Mouse (Mus musculus) heart, adult 2 months (tissue): ENCODE data around the gene Kmt5a. TPM values are rescaled to one million over a fixed set of nuclear protein-coding genes. Genes with fewer than 3 reads are reported as not detected.

Experiments used
- DNase-seq, 2 experiments: peaks; one replicate each; pipeline ENCODE4 v3.0.0; 2021
- H3K27ac ChIP-seq: fragments of 200-600 bp; 2 replicates; pipeline ENCODE4 v1.8.1; 2022
- H3K27me3 ChIP-seq: fragments of 200-500 bp; 2 replicates; pipeline ENCODE4 v1.6.1; 2012; ENCODE audit warnings: mild to moderate bottlenecking, low read length, inconsistent platforms, mixed read lengths; ENCODE audit not compliant: control insufficient read depth, insufficient read depth
- H3K36me3 ChIP-seq: fragments of 200-500 bp; 2 replicates; pipeline ENCODE4 v1.6.1; 2012; ENCODE audit warnings: low read length, inconsistent platforms; ENCODE audit not compliant: control insufficient read depth, insufficient read depth
- H3K4me1 ChIP-seq: fragments of 200-500 bp; 2 replicates; pipeline ENCODE4 v1.6.1; 2011; ENCODE audit warnings: low read length; ENCODE audit not compliant: control insufficient read depth, insufficient read depth
- H3K4me3 ChIP-seq: fragments of 200-600 bp; 2 replicates; pipeline ENCODE4 v1.8.1; 2022
- H3K79me2 ChIP-seq: fragments of 200-500 bp; replicated peaks from 2 replicates; pipeline ENCODE4 v1.6.1; 2012; ENCODE audit warnings: mild to moderate bottlenecking, inconsistent platforms, low read length, moderate library complexity, mixed read lengths; ENCODE audit not compliant: control insufficient read depth, insufficient read depth
- H3K9ac ChIP-seq: fragments of 200-500 bp; 2 replicates; pipeline ENCODE4 v1.6.1; 2012; ENCODE audit warnings: low read depth, mild to moderate bottlenecking, control low read depth, inconsistent platforms, low read length, mixed read lengths
- CTCF ChIP-seq: fragments of 200-600 bp; IDR thresholded peaks from 2 replicates; pipeline ENCODE4 v1.8.1; 2022; ENCODE audit warnings: antibody characterized with exemption, mild to moderate bottlenecking, moderate library complexity
- EP300 ChIP-seq: fragments of 200-500 bp; IDR thresholded peaks from 2 replicates; pipeline ENCODE4 v1.6.1; 2011; ENCODE audit warnings: low read depth, low read length, control low read depth; ENCODE audit not compliant: insufficient read depth
- POLR2A ChIP-seq: fragments of 200-500 bp; IDR thresholded peaks from 2 replicates; pipeline ENCODE4 v1.6.1; 2011; ENCODE audit warnings: mild to moderate bottlenecking, low read depth, low read length, control low read depth; ENCODE audit not compliant: insufficient read depth
- WGBS: fragments of 180-500 bp; shearing (Covaris S2); methylation state at CpG from one replicate; pipeline ENCODE4 v1.1.7; 2018; 5-methylcytosine and 5-hydroxymethylcytosine counted together
- intact Hi-C: fragments of 180-260 bp; cut with DNase I; formaldehyde crosslinking; loops from one replicate; pipeline ENCODE4 v1.15.1; 2025
- long read RNA-seq: library from polyadenylated mRNA; stranded (forward); transcript quantifications from one replicate; pipeline ENCODE4 v2.0.0, GENCODE M21; 2021
- polyA plus RNA-seq: library from polyadenylated mRNA; depleted of rRNA; stranded (reverse); fragments of >200 nt; gene quantifications from 2 replicates; pipeline ENCODE4 v1.2.3, GENCODE M21; 2012; rRNA removed
- total RNA-seq, 2 experiments: library from RNA; stranded (reverse); gene quantifications; 2 replicates each; pipeline ENCODE4 v1.2.3; 2021

The Kmt5a gene
- total RNA-seq, result 100 to 1,000 TPM; 191 to 210 TPM
- 136 and 162 TPM in 2 replicates for polyA plus RNA-seq
- long read RNA-seq, transcript Kmt5a-212 (6 exons, 1,032 nt), result minor isoform, 7 of 202 reads
- long read RNA-seq, transcript Kmt5a-203 (4 exons, 804 nt), result minor isoform, 10 of 202 reads
- long read RNA-seq, transcript Kmt5a-202 (7 exons, 1,425 nt), result major isoform, 62 of 202 reads
- long read RNA-seq, transcript Kmt5a-209 (8 exons, 2,112 nt), result minor isoform, 7 of 202 reads
- long read RNA-seq, partial matches to known transcripts, result 30 of 202 reads
- long read RNA-seq, other reads (novel, unspliced or antisense), result 83 of 202 reads

- under 1% methylated on average over 34 of the region's 34 CpGs for WGBS
- Histone ChIP-seq H3K9ac (peak within 1 kb of the TSS; percentile 76), H3K27ac (peak within 1 kb of the TSS; percentile 77), H3K4me1 (peaks cover 2% of the 10 kb centered on the region), H3K36me3 (no peaks in the 10 kb centered on the region), H3K27me3 (no peaks in the 10 kb centered on the region), H3K4me3 (peak within 1 kb of the TSS; percentile 68), H3K79me2 (no peaks in the 10 kb centered on the region)
- peak; percentile 96 to 97 for DNase-seq
- TF ChIP-seq EP300, result no peak
- peak; percentile 66 for TF ChIP-seq POLR2A
- TF ChIP-seq CTCF, result no peak
- intact Hi-C loops, result loop anchor here (2.0 kb wide), 2 partner anchors 13 to 43 kb away; partner anchors contain the start of genes Sbno1 and Snrnp35
Measured at GRCm38 (mm10) chr5:124439447-124440093, at the start of gene Kmt5a. TSS of gene Kmt5a (plus strand) at chr5:124439930.

DNA sequence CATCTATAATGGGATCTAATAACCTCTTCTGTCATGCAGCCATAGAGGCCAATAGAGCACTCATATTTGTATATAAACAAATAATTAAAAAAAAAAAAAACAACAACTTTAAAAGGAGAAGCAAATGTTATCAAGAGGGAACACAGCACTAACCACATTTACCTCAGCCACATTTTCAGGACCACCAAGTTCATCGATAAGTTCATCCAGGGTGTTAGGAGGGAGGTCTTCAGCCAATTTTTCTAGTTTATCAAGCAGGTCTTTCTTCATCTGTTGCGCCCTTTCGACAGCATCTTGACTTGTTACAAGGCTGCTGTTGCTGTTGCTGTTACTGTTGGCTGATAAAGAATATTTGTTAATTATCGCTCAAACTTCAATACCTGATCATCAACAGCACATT is 47.3 kb upstream of the Kmt5a start:
- TF ChIP-seq CTCF (no peak), POLR2A (no peak), EP300 (no peak)
- Histone ChIP-seq H3K79me2 (no peaks in the 10 kb centered on the region), H3K36me3 (peaks cover 2% of the 10 kb centered on the region)

DNA sequence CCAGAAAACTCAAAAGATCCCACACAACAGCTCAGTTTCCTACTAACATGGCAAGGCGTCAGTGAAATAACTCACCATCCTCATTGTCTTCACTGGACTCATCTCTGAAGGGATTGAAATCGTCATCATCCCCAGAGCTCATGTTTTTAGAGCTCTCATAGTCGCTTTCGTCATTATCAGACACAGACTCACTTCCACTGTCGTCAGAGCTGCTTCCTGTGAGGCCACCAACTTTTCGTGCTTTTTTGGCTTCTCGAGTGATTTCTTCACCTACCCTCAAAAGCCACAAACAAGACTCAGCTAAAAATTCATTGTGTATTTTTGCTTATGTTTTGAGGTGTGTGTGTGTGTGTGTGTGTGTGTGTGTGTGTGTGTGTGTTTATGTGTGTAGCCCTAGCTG is 46.0 kb upstream of the Kmt5a start:
- no peaks in the 10 kb centered on the region for H3K4me1 ChIP-seq
- DNase-seq, result no peak
- WGBS, result 73% methylated on average over 7 of the region's 7 CpGs
- H3K4me3 ChIP-seq, result no peak overlapping the region
- H3K79me2 ChIP-seq, result 0 out of 2 replicates have a peak, but pooled peaks cover 2% of the 10 kb centered on the region
- intact Hi-C loops, result no loop called here
- TF ChIP-seq POLR2A, result no peak
- TF ChIP-seq EP300, result no peak
- TF ChIP-seq CTCF, result no peak
- no peaks in the 10 kb centered on the region for H3K27me3 ChIP-seq
- no peak overlapping the region for H3K9ac ChIP-seq
- H3K27ac ChIP-seq, result no peak overlapping the region
- H3K36me3 ChIP-seq, result peaks cover 2% of the 10 kb centered on the region

More for the DNA sequence above, 47.3 kb upstream of the Kmt5a start:
- Histone ChIP-seq H3K27ac (no peak overlapping the region), H3K4me1 (no peaks in the 10 kb centered on the region), H3K9ac (no peak overlapping the region), H3K27me3 (no peaks in the 10 kb centered on the region), H3K4me3 (no peak overlapping the region)
- no peak for DNase-seq
- 97% methylated on average over 4 of the region's 4 CpGs for WGBS
- intact Hi-C loops, result no loop called here

GRCm38 (mm10) chr5:124410808-124411207 is 28.9 kb upstream of the Kmt5a start:
- 67% methylated on average over 3 of the region's 3 CpGs for WGBS
- TF ChIP-seq EP300 (no peak), CTCF (peak; percentile 39)

GRCm38 (mm10) chr5:124412163-124412562 is 27.6 kb upstream of the Kmt5a start:
- Histone ChIP-seq H3K27me3 (no peaks in the 10 kb centered on the region), H3K4me1 (peaks cover 1% of the 10 kb centered on the region), H3K27ac (no peak overlapping the region), H3K79me2 (no peaks in the 10 kb centered on the region; the same call in 1 of the 2 replicates), H3K9ac (no peak overlapping the region), H3K4me3 (no peak overlapping the region), H3K36me3 (peaks cover 8% of the 10 kb centered on the region)
- 75% methylated on average over 5 of the region's 5 CpGs for WGBS
- TF ChIP-seq EP300 (no peak), CTCF (no peak), POLR2A (no peak)
- intact Hi-C loops, result no loop called here
- no peak for DNase-seq

More at GRCm38 (mm10) chr5:124410808-124411207, 28.9 kb upstream of the Kmt5a start:
- H3K9ac ChIP-seq, result no peak overlapping the region
- intact Hi-C loops, result no loop called here
- no peak for DNase-seq
- no peak overlapping the region for H3K4me3 ChIP-seq
- H3K27me3 ChIP-seq, result no peaks in the 10 kb centered on the region
- peaks cover 4% of the 10 kb centered on the region for H3K36me3 ChIP-seq
- H3K4me1 ChIP-seq, result no peaks in the 10 kb centered on the region
- no peaks in the 10 kb centered on the region; the same call in 1 of the 2 replicates for H3K79me2 ChIP-seq
- no peak overlapping the region for H3K27ac ChIP-seq

GRCm38 (mm10) chr5:124418903-124419302 is 20.8 kb upstream of the Kmt5a start:
- DNase-seq, result no peak
- Histone ChIP-seq H3K4me3 (no peak overlapping the region), H3K27me3 (no peaks in the 10 kb centered on the region), H3K27ac (no peak overlapping the region), H3K79me2 (peaks cover 10% of the 10 kb centered on the region), H3K36me3 (peaks cover 15% of the 10 kb centered on the region), H3K9ac (no peak overlapping the region), H3K4me1 (peaks cover 5% of the 10 kb centered on the region)
- TF ChIP-seq EP300 (no peak), POLR2A (no peak), CTCF (no peak)
- intact Hi-C loops, result no loop called here
- WGBS, result 68% methylated on average over 2 of the region's 2 CpGs
